Mouse (Mus musculus): ENCODE data around the gene Col6a4.

- TF ChIP-seq CTCF (IDR thresholded peaks at IDR 0.05; ENCODE audit: low read depth) = no peak
- no peak for TF ChIP-seq EP300 (IDR thresholded peaks at IDR 0.05; ENCODE audit: low read depth)
These were observed 106.5 kb downstream of the Col6a4 start for GRCm38 (mm10) chr9:105990099-105990498.

Data from heart, postnatal 0 days (tissue).